8 mouse cellular contexts compared by ENCODE assay signal in genomic region chr10:128149592-128149991, GRCm38 (mm10). TPM values are rescaled to one million over a fixed set of nuclear protein-coding genes. Genes with fewer than 3 reads are reported as not detected.
DNase-seq lines count a peak whose midpoint lies in the region; ATAC-seq and TF ChIP-seq lines count a peak whose summit lies in the region.

No protein-coding gene starts in this region.

- peak overlapping the region; percentile 32 for H3K4me2 ChIP-seq in limb, embryonic 14.5 days (replicated peaks; ENCODE audit: low read depth, low read length, severe bottlenecking)
- peak overlapping the region; percentile 25 for H3K4me2 ChIP-seq in myocyte (ENCODE audit: low read depth)

- H3K27ac ChIP-seq in limb, embryonic 14.5 days (replicated peaks; ENCODE audit: low read depth, low read length): peak overlapping the region; percentile 69

- peaks cover 22% of the 10 kb centered on the region for H3K79me2 ChIP-seq in myocyte (ENCODE audit: control insufficient read depth, insufficient read depth)

- 4% methylated on average over 5 of the region's 5 CpGs for WGBS in limb, embryonic 14.5 days

- H3K36me3 ChIP-seq in limb, embryonic 14.5 days (ENCODE audit: control insufficient read depth, insufficient read depth, low read length): peaks cover 25% of the 10 kb centered on the region
- H3K36me3 ChIP-seq in myocyte (ENCODE audit: control insufficient read depth, insufficient read depth): peaks cover 9% of the 10 kb centered on the region

- no peaks in the 10 kb centered on the region for H3K9me3 ChIP-seq in limb, embryonic 14.5 days (ENCODE audit: control insufficient read depth, low read length)

- H3K4me1 ChIP-seq in limb, embryonic 14.5 days (ENCODE audit: control insufficient read depth, insufficient read depth, low read length): peaks cover 7% of the 10 kb centered on the region

- DNase-seq in 416B (ENCODE audit: low read depth) (peak; percentile 84), adipocyte (ENCODE audit: low spot score) (peak; percentile 67)
- DNase-seq in heart, postnatal 25 days (ENCODE audit: low spot score): peak; percentile 94
- DNase-seq in limb, embryonic 14.5 days (ENCODE audit: low spot score): peak; percentile 90
- peak; percentile 38 for DNase-seq in thymus, postnatal 14 days
- no peak for DNase-seq in left cerebral cortex, postnatal 36 days (ENCODE audit: low spot score in 2 of 2)

- no peaks in the 10 kb centered on the region for H3K27me3 ChIP-seq in limb, embryonic 14.5 days (ENCODE audit: control insufficient read depth, insufficient read depth, low read length)
- H3K27me3 ChIP-seq in myocyte (ENCODE audit: control insufficient read depth, insufficient read depth, insufficient read length): no peaks in the 10 kb centered on the region

- 0 out of 2 replicates have a peak overlapping the region, but pooled peaks have one; percentile 4 for H3K4me3 ChIP-seq in limb, embryonic 14.5 days (replicated peaks; ENCODE audit: low read length)
- H3K4me3 ChIP-seq in myocyte: no peak overlapping the region

- no peak overlapping the region for H3ac ChIP-seq in myocyte (ENCODE audit: control insufficient read depth, insufficient read length)

- intact Hi-C loops in heart, postnatal 25 days (cut with DNase I): loop anchor here (2.0 kb wide), 1 partner anchor 37 kb away; no protein-coding TSS in a partner anchor
- intact Hi-C loops in left cerebral cortex, postnatal 36 days (cut with DNase I): no loop called here

- no peak for TF ChIP-seq POLR2A in limb, embryonic 14.5 days (IDR thresholded peaks at IDR 0.05; ENCODE audit: borderline replicate concordance, extremely low read depth, insufficient read depth, insufficient read length)
- TF ChIP-seq POLR2A in myocyte (IDR thresholded peaks at IDR 0.05; ENCODE audit: insufficient read length, low read depth): no peak

- H3K9ac ChIP-seq in limb, embryonic 14.5 days (ENCODE audit: low read depth, low read length, severe bottlenecking): no peak overlapping the region

- peak; percentile 99 for ATAC-seq in erythroblast, adult 5-6 weeks (replicated peaks; ENCODE audit: low FRiP score, poor library complexity, severe bottlenecking)
- peak; percentile 93 for ATAC-seq in limb, embryonic 14.5 days (ENCODE audit: low FRiP score, low read depth)

TF ChIP-seq in myocyte, 11 proteins besides CTCF, POLR2A, EP300 and RAD21:
- no peak for TF ChIP-seq SRF (IDR thresholded peaks at IDR 0.05; ENCODE audit: control insufficient read depth, insufficient read length, low read depth)

RNA-seq across cellular contexts. Expression of gene Rbms2, which starts 30.5 kb away (rescaled TPM):
- 1.9 and 5.0 TPM in 2 replicates for total RNA-seq in erythroblast, adult 5-6 weeks (2015; ENCODE audit: low replicate concordance)
- 0.51 and 6.8 TPM in 2 replicates for total RNA-seq in erythroblast, adult 5-6 weeks (2017; ENCODE audit: low replicate concordance)
- 10 to 100 TPM; 82.2 to 88.4 TPM for total RNA-seq in heart, postnatal 25 days (2021)
- polyA plus RNA-seq in limb, embryonic 14.5 days (2012; rRNA removed): 113 and 117 TPM in 2 replicates
- polyA plus RNA-seq in limb, embryonic 14.5 days (2014; fragmentation: Nextera tagmentation; extraction: Ambion mirVana): 33.8 and 35.9 TPM in 2 replicates
- polyA plus RNA-seq in myocyte (2012; fragmentation: generic; extraction: Trizol): 97.3 TPM
- total RNA-seq in left cerebral cortex, postnatal 36 days (2021): 10 to 100 TPM; 12.1 to 15.6 TPM

RNA-seq across cellular contexts. Expression of gene Gls2, which starts 44.7 kb away (rescaled TPM):
- 3.8 TPM in 2 replicates for total RNA-seq in erythroblast, adult 5-6 weeks (2015; ENCODE audit: low replicate concordance)
- 0.60 and 0.84 TPM in 2 replicates for total RNA-seq in erythroblast, adult 5-6 weeks (2017; ENCODE audit: low replicate concordance)
- total RNA-seq in heart, postnatal 25 days (2021): 1 to 10 TPM in 1 of 2 experiments, under 1 TPM in 1; 0.94 to 1.1 TPM
- polyA plus RNA-seq in limb, embryonic 14.5 days (2012; rRNA removed): 4.8 and 5.8 TPM in 2 replicates
- 2.0 and 2.5 TPM in 2 replicates for polyA plus RNA-seq in limb, embryonic 14.5 days (2014; fragmentation: Nextera tagmentation; extraction: Ambion mirVana)
- polyA plus RNA-seq in myocyte (2012; fragmentation: generic; extraction: Trizol): 1.1 TPM
- 10 to 100 TPM; 31.3 to 33.2 TPM for total RNA-seq in left cerebral cortex, postnatal 36 days (2021)

RNA-seq across cellular contexts. Expression of gene Baz2a, which starts 58.2 kb away (rescaled TPM):
- total RNA-seq in erythroblast, adult 5-6 weeks (2015; ENCODE audit: low replicate concordance): 80.3 and 86.5 TPM in 2 replicates
- 71.0 and 73.5 TPM in 2 replicates for total RNA-seq in erythroblast, adult 5-6 weeks (2017; ENCODE audit: low replicate concordance)
- total RNA-seq in heart, postnatal 25 days (2021): 10 to 100 TPM; 20.0 to 24.4 TPM
- 28.3 and 31.1 TPM in 2 replicates for polyA plus RNA-seq in limb, embryonic 14.5 days (2012; rRNA removed)
- polyA plus RNA-seq in limb, embryonic 14.5 days (2014; fragmentation: Nextera tagmentation; extraction: Ambion mirVana): 17.5 and 18.2 TPM in 2 replicates
- 12.7 TPM for polyA plus RNA-seq in myocyte (2012; fragmentation: generic; extraction: Trizol)
- 10 to 100 TPM; 31.6 to 44.5 TPM for total RNA-seq in left cerebral cortex, postnatal 36 days (2021)

Comparison
In these comparisons a context has a peak if more than half of its experiments do, and no peak if none do; other contexts are left out.
1. DNase-seq: peak in 416B (single experiment), adipocyte (single experiment), heart, postnatal 25 days (single experiment), limb, embryonic 14.5 days (single experiment) and thymus, postnatal 14 days (single experiment); none in left cerebral cortex, postnatal 36 days (0 of 2).
2. RNA of gene Rbms2, which starts 30.5 kb away (total RNA-seq): 82.2 to 88.4 TPM in heart, postnatal 25 days; 12.1 to 15.6 TPM in left cerebral cortex, postnatal 36 days and 0.51 to 6.8 TPM in erythroblast, adult 5-6 weeks; every median in the first group is over 4 times any median in the second.
3. RNA of gene Gls2, which starts 44.7 kb away (total RNA-seq): 31.3 to 33.2 TPM in left cerebral cortex, postnatal 36 days; 0.60 to 3.8 TPM in erythroblast, adult 5-6 weeks and 0.94 to 1.1 TPM in heart, postnatal 25 days; every median in the first group is over 4 times any median in the second.